Mouse (Mus musculus) heart, postnatal 0 days (tissue): ENCODE measurements at regions not wholly inside any gene's neighbourhood (a gene's known extent, or its start where the extent isn't known, plus 50 kb on each side); places are given as distances from the start of the nearest gene placed in this dataset.

ENCODE experiments used
- ATAC-seq: fragments of 200-750 bp; cut with Nextera tagmentation; 2 replicates; pipeline ENCODE4 v1.8.0; 2017; ENCODE audit warnings: low read depth, moderate number of reproducible peaks, moderate library complexity; ENCODE audit not compliant: insufficient read depth
- DNase-seq: peaks from one replicate; pipeline ENCODE4 v3.0.0-alpha.2; 2016; ENCODE audit warnings: low spot score
- H3K27ac ChIP-seq: fragments of 300-500 bp; sonication (generic); 2 replicates; pipeline ENCODE4 v1.5.1; 2014; ENCODE audit warnings: low read depth, mild to moderate bottlenecking
- H3K27me3 ChIP-seq: fragments of 300-500 bp; sonication (generic); 2 replicates; pipeline ENCODE4 v1.6.1; 2014; ENCODE audit warnings: low read length, mixed read lengths; ENCODE audit not compliant: control insufficient read depth, insufficient read depth
- H3K36me3 ChIP-seq: fragments of 300-500 bp; sonication (generic); replicated peaks from 2 replicates; pipeline ENCODE4 v1.6.1; 2014; ENCODE audit warnings: low read length, mixed read lengths; ENCODE audit not compliant: control insufficient read depth, insufficient read depth
- H3K4me1 ChIP-seq: fragments of 300-500 bp; sonication (generic); 2 replicates; pipeline ENCODE4 v1.6.1; 2014; ENCODE audit warnings: antibody characterized with exemption; ENCODE audit not compliant: control insufficient read depth, insufficient read depth
- H3K4me2 ChIP-seq: fragments of 300-500 bp; sonication (generic); 2 replicates; pipeline ENCODE4 v1.6.1; 2014; ENCODE audit warnings: low read depth, mild to moderate bottlenecking, low read length, moderate library complexity
- H3K4me3 ChIP-seq: fragments of 300-500 bp; sonication (generic); 2 replicates; pipeline ENCODE4 v1.5.1; 2014; ENCODE audit warnings: low read depth, low read length
- H3K9ac ChIP-seq: fragments of 300-500 bp; sonication (generic); replicated peaks from 2 replicates; pipeline ENCODE4 v1.6.1; 2014; ENCODE audit warnings: low read depth, low read length, mixed read lengths
- H3K9me3 ChIP-seq: fragments of 300-500 bp; sonication (generic); replicated peaks from 2 replicates; pipeline ENCODE4 v1.6.1; 2016; ENCODE audit warnings: low read length; ENCODE audit not compliant: control insufficient read depth
- CTCF ChIP-seq: IDR thresholded peaks from 2 replicates; pipeline ENCODE4 v1.5.1; 2016; ENCODE audit warnings: antibody characterized with exemption, control low read depth, low read depth
- EP300 ChIP-seq: IDR thresholded peaks from 2 replicates; pipeline ENCODE4 v1.6.1; 2016; ENCODE audit warnings: antibody characterized with exemption, low read depth
- WGBS: fragments of 180-500 bp; shearing (Covaris S2); extraction: QIAGEN DNeasy Blood & Tissue Kit; methylation state at CpG from one replicate; pipeline ENCODE4 v1.1.7; 2014; 5-methylcytosine and 5-hydroxymethylcytosine counted together

GRCm38 (mm10) chr5:133812216-133812615, 287.3 kb upstream of the Castor2 start:
- no peak for DNase-seq
- WGBS: 30% methylated on average over 6 of the region's 6 CpGs
- H3K4me3 ChIP-seq: no peak overlapping the region
- no peaks in the 10 kb centered on the region for H3K4me1 ChIP-seq
- H3K27ac ChIP-seq: no peak overlapping the region
- TF ChIP-seq CTCF (no peak), EP300 (no peak)
- no peaks in the 10 kb centered on the region for H3K27me3 ChIP-seq
- no peaks in the 10 kb centered on the region for H3K9me3 ChIP-seq
- H3K9ac ChIP-seq: no peak overlapping the region
- no peak for ATAC-seq
- no peak overlapping the region for H3K4me2 ChIP-seq
- no peaks in the 10 kb centered on the region for H3K36me3 ChIP-seq

GRCm38 (mm10) chr5:133806891-133807290, 292.6 kb upstream of the Castor2 start:
- no peak overlapping the region for H3K4me2 ChIP-seq
- no peak for TF ChIP-seq EP300
- TF ChIP-seq CTCF: no peak
- H3K27me3 ChIP-seq: no peaks in the 10 kb centered on the region
- no peak overlapping the region for H3K9ac ChIP-seq
- H3K4me3 ChIP-seq: no peak overlapping the region
- H3K27ac ChIP-seq: no peak overlapping the region
- H3K9me3 ChIP-seq: no peaks in the 10 kb centered on the region
- no peaks in the 10 kb centered on the region for H3K4me1 ChIP-seq
- DNase-seq (no peak), ATAC-seq (no peak)
- H3K36me3 ChIP-seq: no peaks in the 10 kb centered on the region
- WGBS: 51% methylated on average over 7 of the region's 7 CpGs

- Histone ChIP-seq H3K4me2 (no peak overlapping the region), H3K27me3 (no peaks in the 10 kb centered on the region), H3K27ac (no peak overlapping the region), H3K4me1 (no peaks in the 10 kb centered on the region), H3K9ac (no peak overlapping the region), H3K36me3 (no peaks in the 10 kb centered on the region), H3K9me3 (0 out of 2 replicates have a peak, but pooled peaks cover 5% of the 10 kb centered on the region), H3K4me3 (no peak overlapping the region)
- ATAC-seq (no peak), DNase-seq (peak; percentile 54)
- WGBS: 72% methylated on average over 3 of the region's 3 CpGs
- TF ChIP-seq CTCF: peak; percentile 60
- TF ChIP-seq EP300: no peak
These were observed 297.5 kb upstream of the Castor2 start for GRCm38 (mm10) chr5:133802001-133802400.

- TF ChIP-seq EP300 (no peak), CTCF (peak; percentile 61)
These were observed 303.9 kb upstream of the Castor2 start for GRCm38 (mm10) chr5:133795638-133796037.

GRCm38 (mm10) chr5:133790726-133791125, 308.8 kb upstream of the Castor2 start:
- TF ChIP-seq EP300: no peak
- no peak for TF ChIP-seq CTCF

More at GRCm38 (mm10) chr5:133795638-133796037, 303.9 kb upstream of the Castor2 start:
- DNase-seq: peak; percentile 11
- no peaks in the 10 kb centered on the region for H3K36me3 ChIP-seq
- 0 out of 2 replicates have a peak, but pooled peaks cover 5% of the 10 kb centered on the region for H3K9me3 ChIP-seq
- ATAC-seq: no peak
- no peaks in the 10 kb centered on the region for H3K27me3 ChIP-seq
- WGBS: 40% methylated on average over 3 of the region's 3 CpGs
- H3K4me1 ChIP-seq: no peaks in the 10 kb centered on the region
- no peak overlapping the region for H3K4me2 ChIP-seq
- no peak overlapping the region for H3K4me3 ChIP-seq
- H3K27ac ChIP-seq: no peak overlapping the region
- H3K9ac ChIP-seq: no peak overlapping the region

GRCm38 (mm10) chr5:133788006-133788405, 311.5 kb upstream of the Castor2 start:
- no peak for ATAC-seq
- 85% methylated on average over 8 of the region's 8 CpGs for WGBS
- no peak overlapping the region for H3K27ac ChIP-seq

More at GRCm38 (mm10) chr5:133790726-133791125, 308.8 kb upstream of the Castor2 start:
- DNase-seq: no peak
- H3K9ac ChIP-seq: no peak overlapping the region
- H3K27me3 ChIP-seq: no peaks in the 10 kb centered on the region
- no peak overlapping the region for H3K27ac ChIP-seq
- WGBS: 70% methylated on average over 6 of the region's 6 CpGs
- H3K4me2 ChIP-seq: no peak overlapping the region
- H3K4me3 ChIP-seq: no peak overlapping the region
- H3K9me3 ChIP-seq: no peaks in the 10 kb centered on the region
- H3K36me3 ChIP-seq: no peaks in the 10 kb centered on the region
- no peaks in the 10 kb centered on the region for H3K4me1 ChIP-seq
- ATAC-seq: no peak

More at GRCm38 (mm10) chr5:133788006-133788405, 311.5 kb upstream of the Castor2 start:
- DNase-seq: no peak
- Histone ChIP-seq H3K4me2 (no peak overlapping the region), H3K36me3 (no peaks in the 10 kb centered on the region), H3K9me3 (no peaks in the 10 kb centered on the region), H3K4me1 (no peaks in the 10 kb centered on the region), H3K27me3 (no peaks in the 10 kb centered on the region), H3K4me3 (no peak overlapping the region), H3K9ac (no peak overlapping the region)
- TF ChIP-seq CTCF (no peak), EP300 (no peak)
